Mouse (Mus musculus) liver, embryonic 14.5 days (tissue): ENCODE measurements at regions not wholly inside any gene's neighbourhood (a gene's known extent, or its start where the extent isn't known, plus 50 kb on each side); places are given as distances from the start of the nearest gene placed in this dataset.

Experiments
- ATAC-seq: fragments of 200-750 bp; cut with Nextera tagmentation; 2 replicates; pipeline ENCODE4 v1.8.0; 2017; ENCODE audit warnings: moderate number of reproducible peaks, mild to moderate bottlenecking, moderate library complexity; ENCODE audit not compliant: insufficient read depth
- DNase-seq, 3 experiments: peaks; one replicate each; pipeline ENCODE4 v3.0.0-alpha.2; 2012 to 2013; ENCODE audit warnings: low read depth in 3 of 3, low spot score in 3 of 3
- H3K27ac ChIP-seq: fragments of 300-500 bp; sonication (generic); 2 replicates; pipeline ENCODE4 v1.5.1; 2014; ENCODE audit warnings: moderate library complexity, mild to moderate bottlenecking, control low read depth, inconsistent platforms
- H3K27me3 ChIP-seq: fragments of 300-500 bp; sonication (generic); 2 replicates; pipeline ENCODE4 v1.6.1; 2014; ENCODE audit warnings: mild to moderate bottlenecking, low read length, moderate library complexity; ENCODE audit not compliant: control insufficient read depth, insufficient read depth
- H3K36me3 ChIP-seq: fragments of 300-500 bp; sonication (generic); replicated peaks from 2 replicates; pipeline ENCODE4 v1.6.1; 2014; ENCODE audit warnings: low read depth; ENCODE audit not compliant: control insufficient read depth, insufficient read depth
- H3K4me1 ChIP-seq, 2 experiments: fragments of 200-500 bp in 1 of 2; fragments of 300-500 bp in 1 of 2; sonication (generic) in 1 of 2; replicated peaks; 2 replicates each; pipeline ENCODE4 v1.6.1; 2012 to 2014; ENCODE audit warnings: antibody characterized with exemption in 1 of 2, inconsistent platforms in 1 of 2, low read length in 1 of 2; ENCODE audit not compliant: control insufficient read depth in 2 of 2, insufficient read depth in 2 of 2
- H3K4me2 ChIP-seq: fragments of 300-500 bp; sonication (generic); 2 replicates; pipeline ENCODE4 v1.6.1; 2014; ENCODE audit warnings: low read depth, mild to moderate bottlenecking, control low read depth, moderate library complexity
- H3K4me3 ChIP-seq, 2 experiments: fragments of 200-500 bp in 1 of 2; fragments of 300-500 bp in 1 of 2; sonication (generic) in 1 of 2; 2 replicates each; pipeline ENCODE4 v1.5.1; 2012 to 2014; ENCODE audit warnings: low read depth in 2 of 2, low read length in 2 of 2, mild to moderate bottlenecking in 2 of 2, control low read depth in 1 of 2, inconsistent platforms in 1 of 2, moderate library complexity in 1 of 2; ENCODE audit not compliant: insufficient read depth in 1 of 2
- H3K9ac ChIP-seq: fragments of 300-500 bp; sonication (generic); replicated peaks from 2 replicates; pipeline ENCODE4 v1.6.1; 2014; ENCODE audit warnings: mild to moderate bottlenecking, control low read depth, moderate library complexity
- H3K9me3 ChIP-seq: fragments of 300-500 bp; sonication (generic); 2 replicates; pipeline ENCODE4 v1.6.1; 2016; ENCODE audit warnings: low read length, mixed read lengths; ENCODE audit not compliant: control insufficient read depth
- CTCF ChIP-seq: IDR thresholded peaks from 2 replicates; pipeline ENCODE4 v1.5.1; 2016; ENCODE audit warnings: antibody characterized with exemption, low read depth, control low read depth
- EP300 ChIP-seq: IDR thresholded peaks from 2 replicates; pipeline ENCODE4 v1.6.1; 2016; ENCODE audit warnings: antibody characterized with exemption, low read depth
- WGBS: fragments of 180-500 bp; shearing (Covaris S2); extraction: QIAGEN DNeasy Blood & Tissue Kit; methylation state at CpG from one replicate; pipeline ENCODE4 v1.1.7; 2014; ENCODE audit not compliant: insufficient replicate concordance; 5-methylcytosine and 5-hydroxymethylcytosine counted together

DNA sequence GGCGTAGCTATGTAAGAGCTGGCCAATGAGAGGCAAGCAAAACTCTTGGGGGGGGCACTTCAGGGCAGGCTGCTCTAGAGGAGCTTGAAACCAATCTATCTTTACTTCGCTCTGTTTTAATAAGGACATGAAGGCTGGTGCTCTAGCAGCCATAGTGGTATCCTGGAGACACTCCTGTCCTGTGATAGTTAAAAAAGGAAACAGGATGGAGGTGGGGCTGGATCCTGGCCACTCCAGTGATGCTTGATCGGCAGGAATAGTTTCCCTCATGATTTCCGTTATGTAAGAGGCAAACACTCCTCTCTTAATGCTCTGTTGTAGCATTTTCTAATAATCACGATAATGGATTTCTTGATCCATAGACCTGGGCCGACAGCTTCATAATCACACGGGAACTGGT is 266.1 kb downstream of the Sox9 start:
- H3K36me3 ChIP-seq: no peaks in the 10 kb centered on the region
- WGBS: 67% methylated on average over 7 of the region's 7 CpGs
- no peak overlapping the region for H3K9ac ChIP-seq
- H3K27me3 ChIP-seq: no peaks in the 10 kb centered on the region
- H3K4me2 ChIP-seq: no peak overlapping the region
- H3K9me3 ChIP-seq: no peaks in the 10 kb centered on the region
- no peak for ATAC-seq
- DNase-seq: no peak
- TF ChIP-seq CTCF (no peak), EP300 (no peak)
- no peak overlapping the region for H3K4me3 ChIP-seq
- H3K27ac ChIP-seq: no peak overlapping the region
- H3K4me1 ChIP-seq: 0 out of 4 replicates have a peak, but pooled peaks cover 0 to 4% of the 10 kb centered on the region in 2 experiments

- no peak overlapping the region for H3K4me3 ChIP-seq
- 55% methylated on average over 8 of the region's 8 CpGs for WGBS
- no peak overlapping the region for H3K4me2 ChIP-seq
- no peak for ATAC-seq
- DNase-seq: no peak
- no peaks in the 10 kb centered on the region for H3K9me3 ChIP-seq
- no peak overlapping the region for H3K9ac ChIP-seq
- no peaks in the 10 kb centered on the region for H3K27me3 ChIP-seq
- H3K36me3 ChIP-seq: no peaks in the 10 kb centered on the region
- TF ChIP-seq EP300 (no peak), CTCF (no peak)
- 0 out of 4 replicates have a peak, but pooled peaks cover 0 to 2% of the 10 kb centered on the region in 2 experiments for H3K4me1 ChIP-seq
- H3K27ac ChIP-seq: no peak overlapping the region
These were observed 267.6 kb downstream of the Sox9 start for GRCm38 (mm10) chr11:113049593-113049992.

- no peak for DNase-seq
- 53% methylated on average over 11 of the region's 11 CpGs for WGBS
- no peak overlapping the region for H3K27ac ChIP-seq
- H3K9ac ChIP-seq: no peak overlapping the region
- no peak overlapping the region for H3K4me3 ChIP-seq
- TF ChIP-seq EP300 (no peak), CTCF (no peak)
- no peaks in the 10 kb centered on the region for H3K9me3 ChIP-seq
- peaks cover 0 to 10% of the 10 kb centered on the region in 2 experiments; a peak in 1 of 4 replicates for H3K4me1 ChIP-seq
- no peak overlapping the region for H3K4me2 ChIP-seq
- ATAC-seq: no peak
- H3K36me3 ChIP-seq: no peaks in the 10 kb centered on the region
- H3K27me3 ChIP-seq: no peaks in the 10 kb centered on the region
These were observed 270.5 kb downstream of the Sox9 start for GRCm38 (mm10) chr11:113052536-113052935.

- peak; percentile 71 for ATAC-seq
- H3K4me3 ChIP-seq: no peak overlapping the region
These were observed 274.1 kb downstream of the Sox9 start for GRCm38 (mm10) chr11:113056042-113056632.

DNA sequence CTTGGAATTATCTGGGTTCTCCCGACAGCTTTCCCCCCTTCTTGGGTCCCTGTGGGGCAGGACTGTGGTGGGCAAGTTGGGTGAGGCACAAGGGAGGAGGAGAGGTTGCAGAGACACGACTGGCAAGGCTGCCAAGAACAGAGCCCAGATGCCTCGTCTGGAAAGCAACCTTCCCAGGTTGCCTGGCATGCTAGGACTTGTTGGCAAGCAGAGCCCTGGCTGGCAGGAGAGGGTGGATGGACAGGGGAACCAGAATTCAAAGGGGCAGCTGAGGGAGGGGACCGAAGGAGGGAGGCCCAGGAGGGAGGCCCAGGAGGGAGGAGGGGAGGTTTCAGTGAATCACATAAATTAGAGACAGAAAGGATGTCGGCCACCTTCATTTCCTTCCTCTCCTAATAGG is 274.8 kb downstream of the Sox9 start:
- Histone ChIP-seq H3K9ac (no peak overlapping the region), H3K9me3 (no peaks in the 10 kb centered on the region), H3K4me3 (no peak overlapping the region), H3K4me2 (no peak overlapping the region), H3K36me3 (no peaks in the 10 kb centered on the region), H3K27ac (no peak overlapping the region), H3K27me3 (no peaks in the 10 kb centered on the region), H3K4me1 (peaks cover 0 to 13% of the 10 kb centered on the region in 2 experiments; a peak in 2 of 4 replicates)
- TF ChIP-seq CTCF (no peak), EP300 (no peak)
- 22% methylated on average over 5 of the region's 5 CpGs for WGBS
- no peak for ATAC-seq
- no peak for DNase-seq

More at GRCm38 (mm10) chr11:113056042-113056632, 274.1 kb downstream of the Sox9 start:
- H3K36me3 ChIP-seq: no peaks in the 10 kb centered on the region
- H3K4me1 ChIP-seq: peaks cover 0 to 12% of the 10 kb centered on the region in 2 experiments; a peak in 2 of 4 replicates
- H3K27ac ChIP-seq: no peak overlapping the region
- 37% methylated on average over 12 of the region's 12 CpGs for WGBS
- DNase-seq: no peak
- no peak overlapping the region for H3K4me2 ChIP-seq
- H3K9me3 ChIP-seq: no peaks in the 10 kb centered on the region
- H3K9ac ChIP-seq: no peak overlapping the region
- TF ChIP-seq EP300: no peak
- TF ChIP-seq CTCF: no peak
- no peaks in the 10 kb centered on the region for H3K27me3 ChIP-seq
